Mouse (Mus musculus): ENCODE measurements around the gene Mrnip.

GRCm38 (mm10) chr11:50210505-50211151 is 36.4 kb downstream of the Mrnip start, which contains the start of the genes Sqstm1 and Mgat4b:
- TF ChIP-seq CTCF (IDR thresholded peaks at IDR 0.05; ENCODE audit: extremely low read depth, insufficient read length, insufficient replicate concordance, low read depth, low read length) (no peak), POLR2A (IDR thresholded peaks at IDR 0.05; ENCODE audit: low read depth, low read length) (peak; percentile 94)
